Mouse (Mus musculus) kidney, adult 10 weeks (tissue): Measurements from ENCODE around the gene Cct2. TPM values are rescaled to one million over a fixed set of nuclear protein-coding genes. Genes with fewer than 3 reads are reported as not detected.

Source experiments
- polyA plus RNA-seq: library from polyadenylated mRNA; stranded (reverse); fragments of 350-450 nt; fragmentation: Illumina TruSeq; extraction: RNeasy Lipid Tissue Mini Kit (QIAGEN cat#74804); gene quantifications from one replicate; pipeline ENCODE4 v1.2.3, GENCODE M21; 2014; ENCODE audit warnings: low read depth, low replicate concordance

Gene Cct2
- 164 TPM for polyA plus RNA-seq

DNA sequence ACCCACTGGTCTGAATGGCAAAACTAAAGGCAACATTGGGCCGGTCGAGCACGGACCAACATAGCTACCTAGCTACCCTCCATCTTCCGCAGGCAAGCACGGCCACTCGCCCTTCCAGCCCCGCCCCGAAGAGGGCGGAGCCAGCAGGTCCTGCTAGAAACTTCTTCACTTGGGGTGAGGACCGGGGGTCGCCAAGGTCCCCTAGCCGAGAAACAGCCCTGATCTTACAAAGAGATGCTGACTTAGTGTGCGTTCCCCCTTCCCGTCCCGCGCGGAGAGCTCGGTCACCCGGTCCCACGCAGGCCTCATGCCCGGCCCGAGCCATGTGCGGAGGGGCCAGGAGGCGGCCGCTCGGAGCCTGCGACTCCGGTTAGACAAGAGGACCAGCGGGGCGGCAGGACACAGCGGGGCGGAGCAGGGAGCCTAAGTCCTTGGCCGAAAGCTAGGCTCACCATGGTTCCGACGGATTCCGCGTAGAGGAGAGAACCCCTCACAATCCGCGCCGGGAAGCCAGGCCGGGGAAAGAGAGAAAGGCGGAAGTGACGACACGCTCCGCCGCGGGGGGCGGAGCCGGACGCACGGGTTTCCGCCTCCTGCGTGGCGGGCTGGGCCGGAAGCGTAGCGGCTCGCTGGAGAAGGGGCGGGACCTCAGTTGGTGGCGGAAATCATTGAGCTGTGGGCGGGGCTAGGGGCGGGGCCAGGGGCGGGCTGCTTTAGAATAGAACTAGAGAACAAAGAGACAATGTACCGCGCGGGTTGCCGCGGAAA, at the start of gene Cct2:
Gene Cct2 (minus strand): TSS at position 561 of the 768 bp plus-strand sequence.

DNA sequence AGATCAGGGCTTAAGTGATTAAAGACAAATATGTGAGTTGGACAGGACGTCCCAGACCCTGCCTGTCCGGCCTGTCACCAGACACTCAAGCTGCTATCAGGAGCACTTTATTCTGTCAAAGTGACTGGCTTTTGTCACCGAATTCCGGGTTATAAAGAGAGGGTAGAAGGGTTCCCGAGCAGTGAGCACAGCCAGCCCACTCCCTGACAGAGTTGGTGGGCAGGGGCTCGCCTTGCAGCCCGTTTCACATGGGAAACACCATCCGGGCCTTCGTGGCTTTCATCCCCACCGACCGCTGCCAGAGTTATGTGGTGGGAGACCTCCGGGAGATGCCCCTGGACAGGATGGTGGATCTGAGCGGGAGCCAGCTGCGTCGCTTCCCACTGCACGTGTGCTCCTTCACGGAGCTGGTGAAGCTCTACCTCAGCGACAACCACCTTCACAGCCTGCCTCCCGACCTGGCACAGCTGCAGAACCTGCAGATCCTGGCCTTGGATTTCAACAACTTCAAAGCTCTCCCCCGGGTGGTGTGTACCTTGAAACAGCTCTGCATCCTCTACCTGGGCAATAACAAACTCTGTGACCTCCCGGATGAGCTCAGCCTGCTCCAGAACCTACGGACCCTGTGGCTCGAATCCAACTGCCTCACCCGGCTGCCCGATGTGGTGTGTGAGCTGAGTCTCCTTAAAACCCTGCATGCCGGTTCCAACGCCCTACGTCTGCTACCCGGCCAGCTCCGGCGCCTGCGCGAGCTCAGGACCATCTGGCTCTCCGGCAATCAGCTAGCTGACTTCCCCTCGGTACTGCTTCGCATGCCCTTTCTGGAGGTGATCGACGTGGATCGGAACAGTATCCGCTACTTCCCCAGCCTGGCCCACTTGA, 18.2 kb downstream of the Cct2 start, which contains the start of gene Lrrc10:
Gene Lrrc10 (plus strand): TSS at position 167 of the 882 bp plus-strand sequence.

Other genes with a start within 250 kb of the Cct2 start
- gene Myrfl, start 166.9 kb downstream of the Cct2 start, polyA plus RNA-seq: 0.20 TPM
- 119 TPM for gene Rab3ip, start 113.0 kb downstream of the Cct2 start, polyA plus RNA-seq
- not detected for gene Gm10271, start 91.2 kb downstream of the Cct2 start, polyA plus RNA-seq
- gene Best3, start 77.5 kb downstream of the Cct2 start, polyA plus RNA-seq: 0.20 TPM
- not detected for gene Lrrc10, start 18.5 kb downstream of the Cct2 start, polyA plus RNA-seq
- gene Frs2, start 84.7 kb upstream of the Cct2 start, polyA plus RNA-seq: 27.1 TPM
- gene Yeats4, start 160.7 kb upstream of the Cct2 start, polyA plus RNA-seq: 49.5 TPM
- gene 9530003J23Rik, start 174.9 kb upstream of the Cct2 start, polyA plus RNA-seq: not detected
- gene Lyz2, start 218.5 kb upstream of the Cct2 start, polyA plus RNA-seq: 20.3 TPM
- 0.49 TPM for gene Lyz1, start 229.1 kb upstream of the Cct2 start, polyA plus RNA-seq